Mouse (Mus musculus) liver, adult 2 months (tissue): ENCODE data around the gene Atrnl1.

Source experiments
- CTCF ChIP-seq: fragments of 200-500 bp; IDR thresholded peaks from 2 replicates; pipeline ENCODE4 v1.5.1; 2011; ENCODE audit warnings: low read depth, low read length, control low read depth
- POLR2A ChIP-seq: fragments of 200-500 bp; IDR thresholded peaks from 2 replicates; pipeline ENCODE4 v1.6.1; 2011; ENCODE audit warnings: low read length, control low read depth; ENCODE audit not compliant: insufficient read depth; ENCODE audit errors: extremely low read depth

DNA sequence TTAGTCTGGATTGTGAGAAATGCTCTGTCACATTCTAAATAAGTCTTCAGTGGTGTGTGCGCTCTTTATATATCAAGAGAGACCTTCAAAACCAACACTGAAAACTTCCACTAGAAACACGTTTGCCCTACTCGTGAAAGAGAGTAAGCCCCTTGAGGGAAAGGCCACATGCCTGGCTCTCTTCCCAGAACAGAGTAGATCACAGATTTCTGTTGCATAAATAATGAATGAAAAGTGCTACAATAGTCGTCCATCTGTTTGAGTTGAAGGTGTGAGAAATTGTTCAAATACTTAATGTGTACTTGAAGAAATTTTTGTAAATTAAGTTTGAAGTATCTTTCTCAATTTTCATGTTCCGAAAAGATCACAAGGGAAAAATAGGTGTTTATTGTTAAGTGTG, 312.2 kb downstream of the Atrnl1 start:
- no peak for TF ChIP-seq CTCF
- TF ChIP-seq POLR2A = no peak
